Mouse (Mus musculus) heart, embryonic 10.5 days (tissue): ENCODE measurements around the gene Tcte3. TPM values are rescaled to one million over a fixed set of nuclear protein-coding genes. Genes with fewer than 3 reads are reported as not detected.

Experiments
- polyA plus RNA-seq: library from polyadenylated mRNA; unstranded; fragments of >200 nt; fragmentation: Nextera tagmentation; extraction: Ambion mirVana; gene quantifications from 2 replicates; pipeline ENCODE4 v1.2.1, GENCODE M21; 2016

Gene Tcte3
- polyA plus RNA-seq, 1 experiment from 2014 or later, result 0.60 TPM

Other genes with a start within 250 kb of the Tcte3 start
- gene Wdr27, start 98.3 kb downstream of the Tcte3 start, polyA plus RNA-seq, result 3.2 TPM in 2 replicates
- 29.8 and 32.8 TPM in 2 replicates for gene 1600012H06Rik, start 98.3 kb downstream of the Tcte3 start, polyA plus RNA-seq
- gene Phf10, start 80.2 kb downstream of the Tcte3 start, polyA plus RNA-seq, result 18.9 and 33.3 TPM in 2 replicates
- gene 9030025P20Rik, start 63.0 kb downstream of the Tcte3 start, polyA plus RNA-seq, result 7.9 and 9.4 TPM in 2 replicates
- 0.92 TPM in 1 of 2 replicates, not detected in the other for gene Gm3417, start 62.7 kb downstream of the Tcte3 start, polyA plus RNA-seq
- 4.7 and 6.1 TPM in 2 replicates for gene Gm3435, start 31.3 kb downstream of the Tcte3 start, polyA plus RNA-seq
- gene Ermard, start 280 bp downstream of the Tcte3 start, polyA plus RNA-seq, result 67.6 and 80.2 TPM in 2 replicates
- 2.7 and 3.2 TPM in 2 replicates for gene Gm3448, start within 50 bp of the Tcte3 start, polyA plus RNA-seq